Mouse (Mus musculus): Measurements from ENCODE around the gene Olfr46. TPM values are rescaled to one million over a fixed set of nuclear protein-coding genes. Genes with fewer than 3 reads are reported as not detected.
"Not testable (repeated sequence)": the region's sequence is repeated elsewhere in the genome, so short reads cannot be mapped to it uniquely, and the experiment has no call there.

Gene Olfr46
- polyA plus RNA-seq (2015; fragmentation: Nextera tagmentation; extraction: Ambion mirVana): 0.03 TPM in 1 of 2 replicates, not detected in the other

- ATAC-seq; H3K4me1 ChIP-seq (replicated peaks; ENCODE audit: control insufficient read depth, insufficient read depth, low read length); H3K27me3 ChIP-seq (replicated peaks; ENCODE audit: control insufficient read depth, insufficient read depth, low read length); H3K4me3 ChIP-seq (replicated peaks; ENCODE audit: low read length); H3K9ac ChIP-seq (replicated peaks; ENCODE audit: low read depth, low read length); H3K27ac ChIP-seq (ENCODE audit: low read length); H3K36me3 ChIP-seq (ENCODE audit: control insufficient read depth, insufficient read depth); H3K9me3 ChIP-seq (ENCODE audit: control insufficient read depth, low read length); H3K4me2 ChIP-seq (ENCODE audit: low read length): not testable (repeated sequence)
- 83% methylated on average over 2 of the region's 2 CpGs for WGBS
Observed at GRCm38 (mm10) chr7:140600969-140601368, at the start of gene Olfr46. Gene Olfr46, plus strand, starts transcription at chr7:140601269.

DNA sequence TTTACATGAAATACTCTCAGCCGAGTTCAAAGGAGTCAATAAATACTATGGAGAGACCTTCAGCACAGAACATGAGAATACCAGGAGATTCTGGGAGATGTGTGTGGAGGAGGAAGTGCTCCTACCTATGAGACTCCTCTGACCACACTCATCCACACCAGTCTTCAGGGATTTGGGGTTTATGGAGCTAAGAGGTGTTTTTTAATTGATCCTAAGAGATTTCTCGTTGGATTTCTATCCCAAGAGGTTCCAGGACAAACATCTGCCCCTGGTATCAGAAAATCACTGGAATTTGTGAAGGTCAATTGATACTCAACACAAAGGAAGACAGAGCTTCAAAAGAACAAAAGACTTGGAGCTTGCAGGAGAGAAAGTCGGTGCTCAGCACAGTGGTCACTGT, 33.5 kb upstream of the Olfr46 start, which contains the start of gene Olfr538:
Gene Olfr538, plus strand, starts transcription at position 301 of the 400 bp plus-strand sequence.
- 65% methylated on average over 3 of the region's 3 CpGs for WGBS
- Histone ChIP-seq H3K9ac (replicated peaks; ENCODE audit: low read depth, low read length) (no peak within 1 kb of the TSS), H3K9me3 (ENCODE audit: control insufficient read depth, low read length) (no peaks in the 10 kb centered on the region), H3K36me3 (ENCODE audit: control insufficient read depth, insufficient read depth) (no peaks in the 10 kb centered on the region), H3K4me2 (ENCODE audit: low read length) (no peak within 1 kb of the TSS), H3K27ac (ENCODE audit: low read length) (no peak within 1 kb of the TSS), H3K27me3 (replicated peaks; ENCODE audit: control insufficient read depth, insufficient read depth, low read length) (no peaks in the 10 kb centered on the region), H3K4me1 (replicated peaks; ENCODE audit: control insufficient read depth, insufficient read depth, low read length) (no peaks in the 10 kb centered on the region), H3K4me3 (replicated peaks; ENCODE audit: low read length) (no peak within 1 kb of the TSS)
- no peak for ATAC-seq

DNA sequence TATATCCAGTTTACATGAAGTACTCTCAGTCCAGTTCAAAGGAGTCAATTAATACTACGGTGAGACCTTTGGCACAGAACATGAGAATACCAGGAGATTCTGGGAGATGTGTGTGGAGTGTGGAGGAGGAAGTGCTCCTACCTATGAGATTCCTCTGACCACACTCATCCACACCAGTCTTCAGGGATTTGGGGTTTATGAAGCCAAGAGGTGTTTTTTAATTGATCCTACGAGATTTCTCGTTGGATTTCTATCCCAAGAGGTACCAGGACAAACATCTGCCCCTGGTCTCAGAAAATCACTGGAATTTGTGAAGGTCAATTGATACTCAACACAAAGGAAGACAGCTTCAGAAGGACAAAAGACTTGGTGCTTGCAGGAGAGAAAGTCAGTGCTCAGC, 27.6 kb downstream of the Olfr46 start, which contains the start of gene Olfr61:
Gene Olfr61, plus strand, starts transcription at position 301 of the 400 bp plus-strand sequence.
- not testable (repeated sequence) for ATAC-seq; H3K27me3 ChIP-seq (replicated peaks; ENCODE audit: control insufficient read depth, insufficient read depth, low read length); H3K4me2 ChIP-seq (ENCODE audit: low read length); H3K27ac ChIP-seq (ENCODE audit: low read length); H3K36me3 ChIP-seq (ENCODE audit: control insufficient read depth, insufficient read depth); H3K4me3 ChIP-seq (replicated peaks; ENCODE audit: low read length); H3K9ac ChIP-seq (replicated peaks; ENCODE audit: low read depth, low read length); H3K9me3 ChIP-seq (ENCODE audit: control insufficient read depth, low read length); H3K4me1 ChIP-seq (replicated peaks; ENCODE audit: control insufficient read depth, insufficient read depth, low read length)
- WGBS: 92% methylated on average over 3 of the region's 3 CpGs

GRCm38 (mm10) chr7:140630559-140630958, 29.5 kb downstream of the Olfr46 start:
- Histone ChIP-seq H3K4me1 (replicated peaks; ENCODE audit: control insufficient read depth, insufficient read depth, low read length) (no peaks in the 10 kb centered on the region), H3K9me3 (ENCODE audit: control insufficient read depth, low read length) (no peaks in the 10 kb centered on the region), H3K27ac (ENCODE audit: low read length) (no peak overlapping the region), H3K4me2 (ENCODE audit: low read length) (no peak overlapping the region), H3K9ac (replicated peaks; ENCODE audit: low read depth, low read length) (no peak overlapping the region), H3K36me3 (ENCODE audit: control insufficient read depth, insufficient read depth) (no peaks in the 10 kb centered on the region), H3K4me3 (replicated peaks; ENCODE audit: low read length) (no peak overlapping the region), H3K27me3 (replicated peaks; ENCODE audit: control insufficient read depth, insufficient read depth, low read length) (no peaks in the 10 kb centered on the region)
- no peak for ATAC-seq
- 65% methylated on average over 1 of the region's 1 CpGs for WGBS

- H3K4me2 ChIP-seq (ENCODE audit: low read length): no peak within 1 kb of the TSS
- WGBS: 74% methylated on average over 1 of the region's 1 CpGs
- no peaks in the 10 kb centered on the region for H3K36me3 ChIP-seq (ENCODE audit: control insufficient read depth, insufficient read depth)
- H3K4me1 ChIP-seq (replicated peaks; ENCODE audit: control insufficient read depth, insufficient read depth, low read length): no peaks in the 10 kb centered on the region
- no peak within 1 kb of the TSS for H3K9ac ChIP-seq (replicated peaks; ENCODE audit: low read depth, low read length)
- no peak within 1 kb of the TSS for H3K4me3 ChIP-seq (replicated peaks; ENCODE audit: low read length)
- no peaks in the 10 kb centered on the region for H3K27me3 ChIP-seq (replicated peaks; ENCODE audit: control insufficient read depth, insufficient read depth, low read length)
- no peak within 1 kb of the TSS for H3K27ac ChIP-seq (ENCODE audit: low read length)
- no peak for ATAC-seq
- H3K9me3 ChIP-seq (ENCODE audit: control insufficient read depth, low read length): no peaks in the 10 kb centered on the region
Observed at GRCm38 (mm10) chr7:140646152-140646551, 45.1 kb downstream of the Olfr46 start, which contains the start of gene Olfr53. Gene Olfr53, plus strand, starts transcription at chr7:140646452.

DNA sequence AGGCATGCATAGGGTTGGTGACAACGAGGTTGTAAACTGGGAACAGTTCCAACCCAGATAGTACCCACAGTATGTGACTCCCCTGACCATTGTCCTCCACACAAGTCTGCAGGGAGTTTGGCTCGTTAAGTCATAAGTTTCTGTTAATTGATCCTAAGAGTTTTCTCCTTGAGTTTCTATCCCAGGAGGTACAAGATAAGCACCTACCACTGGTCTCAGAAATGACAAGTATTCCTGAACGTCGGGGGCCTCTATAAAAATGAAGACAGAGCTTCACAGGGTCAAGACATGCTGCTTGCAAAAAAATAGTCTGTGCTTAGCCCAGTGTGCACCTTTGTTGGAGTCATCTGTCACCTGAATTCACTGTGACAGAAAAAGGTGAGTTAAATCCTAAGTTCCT, 58.6 kb downstream of the Olfr46 start, which contains the start of gene Olfr539:
Gene Olfr539, plus strand, starts transcription at position 301 of the 400 bp plus-strand sequence.
- Histone ChIP-seq H3K9me3 (ENCODE audit: control insufficient read depth, low read length) (no peaks in the 10 kb centered on the region), H3K4me1 (replicated peaks; ENCODE audit: control insufficient read depth, insufficient read depth, low read length) (no peaks in the 10 kb centered on the region), H3K9ac (replicated peaks; ENCODE audit: low read depth, low read length) (no peak within 1 kb of the TSS), H3K27ac (ENCODE audit: low read length) (no peak within 1 kb of the TSS), H3K4me2 (ENCODE audit: low read length) (no peak within 1 kb of the TSS), H3K27me3 (replicated peaks; ENCODE audit: control insufficient read depth, insufficient read depth, low read length) (no peaks in the 10 kb centered on the region), H3K4me3 (replicated peaks; ENCODE audit: low read length) (no peak within 1 kb of the TSS), H3K36me3 (ENCODE audit: control insufficient read depth, insufficient read depth) (no peaks in the 10 kb centered on the region)
- no peak for ATAC-seq
- WGBS: 61% methylated on average over 4 of the region's 4 CpGs

Other genes starting within 250 kb of the Olfr46 start
- gene Olfr60, start 239.6 kb upstream of the Olfr46 start, polyA plus RNA-seq (2015; fragmentation: Nextera tagmentation; extraction: Ambion mirVana): not detected in 2 replicates
- not detected in 2 replicates for gene Olfr530, start 224.9 kb upstream of the Olfr46 start, polyA plus RNA-seq (2015; fragmentation: Nextera tagmentation; extraction: Ambion mirVana)
- gene Olfr531, start 198.4 kb upstream of the Olfr46 start, polyA plus RNA-seq (2015; fragmentation: Nextera tagmentation; extraction: Ambion mirVana): not detected in 2 replicates
- not detected in 2 replicates for gene Olfr532, start 179.6 kb upstream of the Olfr46 start, polyA plus RNA-seq (2015; fragmentation: Nextera tagmentation; extraction: Ambion mirVana)
- not detected in 2 replicates for gene Olfr533, start 137.9 kb upstream of the Olfr46 start, polyA plus RNA-seq (2015; fragmentation: Nextera tagmentation; extraction: Ambion mirVana)
- not detected in 2 replicates for gene Olfr535, start 117.1 kb upstream of the Olfr46 start, polyA plus RNA-seq (2015; fragmentation: Nextera tagmentation; extraction: Ambion mirVana)
- not detected in 2 replicates for gene Olfr536, start 93.9 kb upstream of the Olfr46 start, polyA plus RNA-seq (2015; fragmentation: Nextera tagmentation; extraction: Ambion mirVana)
- not detected in 2 replicates for gene Olfr538, start 33.4 kb upstream of the Olfr46 start, polyA plus RNA-seq (2015; fragmentation: Nextera tagmentation; extraction: Ambion mirVana)
- gene Olfr61, start 27.7 kb downstream of the Olfr46 start, polyA plus RNA-seq (2015; fragmentation: Nextera tagmentation; extraction: Ambion mirVana): not detected in 2 replicates
- not detected in 2 replicates for gene Olfr53, start 45.2 kb downstream of the Olfr46 start, polyA plus RNA-seq (2015; fragmentation: Nextera tagmentation; extraction: Ambion mirVana)
- gene Olfr539, start 58.7 kb downstream of the Olfr46 start, polyA plus RNA-seq (2015; fragmentation: Nextera tagmentation; extraction: Ambion mirVana): not detected in 2 replicates
- gene Olfr45, start 80.7 kb downstream of the Olfr46 start, polyA plus RNA-seq (2015; fragmentation: Nextera tagmentation; extraction: Ambion mirVana): not detected in 2 replicates
- gene Olfr541, start 96.0 kb downstream of the Olfr46 start, polyA plus RNA-seq (2015; fragmentation: Nextera tagmentation; extraction: Ambion mirVana): not detected in 2 replicates
- gene Cyp2e1, start 162.5 kb downstream of the Olfr46 start, polyA plus RNA-seq (2015; fragmentation: Nextera tagmentation; extraction: Ambion mirVana): not detected in 2 replicates
- gene Syce1, start 186.6 kb downstream of the Olfr46 start, polyA plus RNA-seq (2015; fragmentation: Nextera tagmentation; extraction: Ambion mirVana): 0.34 and 0.40 TPM in 2 replicates
- 9.5 and 15.3 TPM in 2 replicates for gene Zfp941, start 220.9 kb downstream of the Olfr46 start, polyA plus RNA-seq (2015; fragmentation: Nextera tagmentation; extraction: Ambion mirVana)
- gene Urah, start 233.7 kb downstream of the Olfr46 start, polyA plus RNA-seq (2015; fragmentation: Nextera tagmentation; extraction: Ambion mirVana): not detected in 2 replicates
- 1.7 TPM in 1 of 2 replicates, not detected in the other for gene Scgb1c1, start 244.3 kb downstream of the Olfr46 start, polyA plus RNA-seq (2015; fragmentation: Nextera tagmentation; extraction: Ambion mirVana)
- not detected in 2 replicates for gene Odf3, start 246.5 kb downstream of the Olfr46 start, polyA plus RNA-seq (2015; fragmentation: Nextera tagmentation; extraction: Ambion mirVana)

Data from forebrain, embryonic 16.5 days (tissue).